Mouse (Mus musculus): ENCODE results near the gene Fscb.

Gene Fscb

GRCm38 (mm10) chr12:64474590-64474989 lies at the start of gene Fscb:
Fscb (minus strand) TSS chr12:64474690.
- DNase-seq (ENCODE audit: extremely low read depth, low read depth), result no peak

GRCm38 (mm10) chr12:64516775-64517174 lies 42.3 kb upstream of the Fscb start:
- no peak for DNase-seq (ENCODE audit: extremely low read depth, low read depth)

GRCm38 (mm10) chr12:64513439-64513838 lies 38.9 kb upstream of the Fscb start:
- DNase-seq (ENCODE audit: extremely low read depth, low read depth), result no peak

- DNase-seq (ENCODE audit: extremely low read depth, low read depth), result no peak
Observed at GRCm38 (mm10) chr12:64497706-64498105, 23.2 kb upstream of the Fscb start.

GRCm38 (mm10) chr12:64473615-64474014 lies 875 bp downstream of the Fscb start:
- no peak for DNase-seq (ENCODE audit: extremely low read depth, low read depth)

GRCm38 (mm10) chr12:64473136-64473535 lies 1.4 kb downstream of the Fscb start:
- DNase-seq (ENCODE audit: extremely low read depth, low read depth), result peak; percentile 7

- DNase-seq (ENCODE audit: extremely low read depth, low read depth), result no peak
Observed at GRCm38 (mm10) chr12:64455228-64455627, 19.3 kb downstream of the Fscb start.

- no peak for DNase-seq (ENCODE audit: extremely low read depth, low read depth)
Observed at GRCm38 (mm10) chr12:64449911-64450310, 24.6 kb downstream of the Fscb start.

- no peak for DNase-seq (ENCODE audit: extremely low read depth, low read depth)
Observed at GRCm38 (mm10) chr12:64436675-64437074, 37.8 kb downstream of the Fscb start.

All from MEL-GATA-1-ER (cell line).